Mouse (Mus musculus): ENCODE measurements at regions not wholly inside any gene's neighbourhood (a gene's known extent, or its start where the extent isn't known, plus 50 kb on each side); places are given as distances from the start of the nearest gene placed in this dataset.
"Not testable (repeated sequence)": the region's sequence is repeated elsewhere in the genome, so short reads cannot be mapped to it uniquely, and the experiment has no call there.

DNA sequence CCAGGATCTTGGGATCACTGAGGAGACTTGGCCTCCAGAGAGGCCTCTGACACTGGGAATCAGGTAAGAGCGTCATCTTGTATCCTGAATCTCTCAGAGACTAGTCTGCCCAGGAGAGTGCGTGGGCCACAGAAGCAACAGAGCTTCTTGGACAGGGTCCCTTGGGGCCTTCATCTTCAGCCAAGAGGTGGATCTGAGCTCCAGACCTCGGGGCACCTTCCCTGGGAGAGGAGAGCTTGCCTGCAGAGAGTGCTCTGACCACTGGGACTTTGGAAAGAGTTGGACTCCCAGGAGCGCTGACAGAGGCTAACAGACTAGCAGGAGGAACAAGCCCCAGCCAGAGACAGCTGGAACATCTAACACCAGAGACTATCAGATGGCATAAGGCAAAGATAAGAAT is 73.9 kb upstream of the Gm15319 start:
- 70% methylated on average over 4 of the region's 4 CpGs for WGBS
- not testable (repeated sequence) for H3K9ac ChIP-seq (replicated peaks; ENCODE audit: low read length); H3K4me3 ChIP-seq (ENCODE audit: low read length); H3K4me1 ChIP-seq (ENCODE audit: insufficient read depth, low read length); H3K27me3 ChIP-seq (ENCODE audit: insufficient read depth, low read length); H3K9me3 ChIP-seq (ENCODE audit: low read length); H3K4me2 ChIP-seq (replicated peaks; ENCODE audit: low read depth, low read length); H3K36me3 ChIP-seq (ENCODE audit: insufficient read depth, low read length); ATAC-seq (ENCODE audit: low FRiP score, low TSS enrichment); H3K27ac ChIP-seq (ENCODE audit: low read length)

DNA sequence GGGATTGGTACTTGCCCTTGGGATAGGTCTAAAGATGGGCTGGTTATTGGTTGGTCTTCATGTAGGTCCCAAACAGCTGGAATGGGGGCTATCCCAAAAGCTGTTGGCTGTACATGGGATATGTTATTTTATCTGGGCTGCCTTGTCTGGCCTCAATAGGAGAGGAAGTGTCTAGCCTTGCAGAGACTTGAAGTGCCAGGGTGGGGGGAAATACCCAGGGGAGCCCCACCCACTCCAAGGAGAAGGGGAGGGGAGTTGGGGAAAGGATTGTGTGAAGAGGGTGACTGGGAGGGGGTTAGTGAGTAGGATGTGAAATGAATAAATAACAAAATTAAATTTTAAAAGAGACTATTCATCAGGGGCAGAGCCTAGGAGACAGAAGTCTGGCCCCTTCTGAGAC is 70.2 kb upstream of the Gm15319 start:
- not testable (repeated sequence) for H3K27ac ChIP-seq (ENCODE audit: low read length); H3K4me3 ChIP-seq (ENCODE audit: low read length); H3K9ac ChIP-seq (replicated peaks; ENCODE audit: low read length); ATAC-seq (ENCODE audit: low FRiP score, low TSS enrichment); H3K4me2 ChIP-seq (replicated peaks; ENCODE audit: low read depth, low read length); H3K27me3 ChIP-seq (ENCODE audit: insufficient read depth, low read length); H3K4me1 ChIP-seq (ENCODE audit: insufficient read depth, low read length); H3K9me3 ChIP-seq (ENCODE audit: low read length); H3K36me3 ChIP-seq (ENCODE audit: insufficient read depth, low read length)

DNA sequence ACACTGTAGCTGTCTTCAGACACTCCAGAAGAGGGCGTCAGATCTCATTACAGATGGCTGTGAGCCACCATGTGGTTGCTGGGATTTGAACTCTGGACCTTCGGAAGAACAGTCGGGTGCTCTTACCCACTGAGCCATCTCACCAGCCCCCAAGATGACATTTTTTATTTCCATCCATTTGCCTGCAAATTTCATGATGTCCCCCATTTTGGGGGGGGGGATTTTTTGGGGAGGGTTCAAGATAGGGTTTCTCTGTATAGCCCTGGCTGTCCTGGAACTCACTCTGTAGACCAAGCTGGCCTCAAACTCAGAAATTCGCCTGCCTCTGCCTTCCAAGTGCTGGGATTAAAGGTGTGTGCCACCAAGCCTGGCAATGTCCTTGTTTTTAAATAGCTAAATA is 66.5 kb upstream of the Gm15319 start:
- not testable (repeated sequence) for ATAC-seq (ENCODE audit: low FRiP score, low TSS enrichment); H3K4me2 ChIP-seq (replicated peaks; ENCODE audit: low read depth, low read length)
- WGBS = 97% methylated on average over 2 of the region's 4 CpGs

DNA sequence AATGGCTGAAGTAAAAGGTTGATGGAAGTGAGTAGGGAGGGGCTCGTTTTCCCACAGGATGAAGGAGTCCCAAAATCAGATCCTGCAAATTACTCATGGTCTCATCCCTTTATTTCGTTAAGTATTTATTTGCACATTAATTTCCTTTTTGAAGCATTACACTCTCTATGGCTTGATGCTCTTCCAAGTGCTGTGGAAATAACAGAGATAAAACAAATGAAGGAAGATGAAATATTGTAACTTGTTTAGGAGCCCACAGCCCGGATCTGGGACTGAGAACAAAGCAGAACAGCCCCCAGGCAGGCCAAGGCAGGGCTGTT is 61.9 kb upstream of the Gm15319 start:
- WGBS = 26% methylated on average over 3 of the region's 3 CpGs
- ATAC-seq (ENCODE audit: low FRiP score, low TSS enrichment) = not testable (repeated sequence)
- peak overlapping the region; percentile 40; the same call in 1 of the 2 replicates for H3K4me2 ChIP-seq (replicated peaks; ENCODE audit: low read depth, low read length)

More for the DNA sequence above, 66.5 kb upstream of the Gm15319 start:
- not testable (repeated sequence) for H3K36me3 ChIP-seq (ENCODE audit: insufficient read depth, low read length); H3K9me3 ChIP-seq (ENCODE audit: low read length); H3K4me3 ChIP-seq (ENCODE audit: low read length); H3K9ac ChIP-seq (replicated peaks; ENCODE audit: low read length); H3K27me3 ChIP-seq (ENCODE audit: insufficient read depth, low read length); H3K4me1 ChIP-seq (ENCODE audit: insufficient read depth, low read length); H3K27ac ChIP-seq (ENCODE audit: low read length)

DNA sequence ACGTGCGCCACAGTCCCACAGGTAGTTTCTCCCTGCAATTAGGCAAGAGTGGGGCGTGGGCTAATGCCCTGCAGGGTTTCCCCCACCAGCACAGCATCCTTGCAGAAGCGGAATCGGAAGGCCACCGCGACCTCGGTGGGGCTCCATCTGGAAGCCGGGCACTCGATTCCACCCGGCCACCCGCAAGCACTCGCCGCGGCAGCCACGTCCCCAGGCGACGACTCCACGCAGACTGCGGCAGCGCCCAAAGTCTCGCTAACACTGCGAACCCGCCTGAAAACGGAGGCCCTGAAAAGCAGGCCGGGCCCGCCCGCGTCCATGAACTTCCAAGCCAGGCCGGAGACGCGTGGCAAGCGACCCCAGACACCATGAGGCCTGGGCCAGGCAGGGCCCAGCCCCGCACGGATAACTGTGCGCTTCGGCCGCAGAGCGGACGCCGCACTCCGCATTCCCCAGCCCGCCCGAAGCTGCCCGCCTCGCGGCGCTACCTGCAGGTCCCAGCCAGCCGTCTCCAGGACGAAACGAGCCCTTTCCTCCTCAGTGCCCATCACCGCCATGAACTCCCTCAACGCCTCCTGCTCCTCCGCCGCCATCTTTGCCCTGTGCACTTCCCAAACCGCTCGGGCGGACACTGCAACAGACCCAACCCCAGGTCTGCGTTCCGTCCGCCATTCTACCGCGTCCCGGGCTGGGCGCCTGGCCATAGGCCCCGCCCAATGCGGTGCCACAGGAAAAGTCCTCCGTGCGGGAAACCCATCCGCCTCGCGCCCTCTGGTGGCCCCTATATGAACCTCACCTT is 61.3 kb upstream of the Gm15319 start:
- peak overlapping the region; percentile 74 for H3K9ac ChIP-seq (replicated peaks; ENCODE audit: low read length)
- H3K27me3 ChIP-seq (ENCODE audit: insufficient read depth, low read length); H3K4me1 ChIP-seq (ENCODE audit: insufficient read depth, low read length); H3K9me3 ChIP-seq (ENCODE audit: low read length); H3K36me3 ChIP-seq (ENCODE audit: insufficient read depth, low read length): not testable (repeated sequence)
- 5% methylated on average over 63 of the region's 72 CpGs for WGBS
- peak overlapping the region; percentile 40 for H3K4me2 ChIP-seq (replicated peaks; ENCODE audit: low read depth, low read length)
- ATAC-seq (ENCODE audit: low FRiP score, low TSS enrichment) = peak; percentile 99
- peak overlapping the region; percentile 52 for H3K4me3 ChIP-seq (ENCODE audit: low read length)
- H3K27ac ChIP-seq (ENCODE audit: low read length) = peak overlapping the region; percentile 63; the same call in 1 of the 2 replicates

More for the DNA sequence above, 61.9 kb upstream of the Gm15319 start:
- not testable (repeated sequence) for H3K27me3 ChIP-seq (ENCODE audit: insufficient read depth, low read length); H3K27ac ChIP-seq (ENCODE audit: low read length); H3K36me3 ChIP-seq (ENCODE audit: insufficient read depth, low read length); H3K4me1 ChIP-seq (ENCODE audit: insufficient read depth, low read length); H3K9me3 ChIP-seq (ENCODE audit: low read length)
- H3K9ac ChIP-seq (replicated peaks; ENCODE audit: low read length) = 0 out of 2 replicates have a peak overlapping the region, but pooled peaks have one; percentile 74
- H3K4me3 ChIP-seq (ENCODE audit: low read length) = peak overlapping the region; percentile 52

GRCm38 (mm10) chr8:20420807-20421206 is 57.8 kb upstream of the Gm15319 start:
- H3K4me2 ChIP-seq (replicated peaks; ENCODE audit: low read depth, low read length); H3K9ac ChIP-seq (replicated peaks; ENCODE audit: low read length); H3K4me1 ChIP-seq (ENCODE audit: insufficient read depth, low read length); H3K36me3 ChIP-seq (ENCODE audit: insufficient read depth, low read length); H3K27me3 ChIP-seq (ENCODE audit: insufficient read depth, low read length); H3K4me3 ChIP-seq (ENCODE audit: low read length); H3K27ac ChIP-seq (ENCODE audit: low read length); ATAC-seq (ENCODE audit: low FRiP score, low TSS enrichment); H3K9me3 ChIP-seq (ENCODE audit: low read length): not testable (repeated sequence)
